Mouse (Mus musculus): ENCODE data around the gene Tspan17. TPM values are rescaled to one million over a fixed set of nuclear protein-coding genes. Genes with fewer than 3 reads are reported as not detected.
"Not testable (repeated sequence)": the region's sequence is repeated elsewhere in the genome, so short reads cannot be mapped to it uniquely, and the experiment has no call there.

The Tspan17 gene
- polyA plus RNA-seq, 1 experiment, result 29.9 TPM

- Histone ChIP-seq H3K27ac (ENCODE audit: insufficient read depth, low read length) (no peak overlapping the region), H3K4me3 (ENCODE audit: insufficient read depth, low read length) (no peak overlapping the region), H3K4me1 (ENCODE audit: control insufficient read depth, insufficient read depth, low read length) (no peaks in the 10 kb centered on the region)
- no peak for TF ChIP-seq POLR2A (IDR thresholded peaks at IDR 0.05; ENCODE audit: low read depth, low read length)
- TF ChIP-seq CTCF (IDR thresholded peaks at IDR 0.05; ENCODE audit: borderline replicate concordance, insufficient read depth, low read length), result no peak
These were observed 28.9 kb upstream of the Tspan17 start for GRCm38 (mm10) chr13:54760164-54760795.

GRCm38 (mm10) chr13:54760906-54761305, 28.3 kb upstream of the Tspan17 start:
- no peak for TF ChIP-seq CTCF (IDR thresholded peaks at IDR 0.05; ENCODE audit: borderline replicate concordance, insufficient read depth, low read length)
- no peak for TF ChIP-seq POLR2A (IDR thresholded peaks at IDR 0.05; ENCODE audit: low read depth, low read length)
- no peaks in the 10 kb centered on the region for H3K4me1 ChIP-seq (ENCODE audit: control insufficient read depth, insufficient read depth, low read length)
- H3K4me3 ChIP-seq (ENCODE audit: insufficient read depth, low read length), result no peak overlapping the region
- H3K27ac ChIP-seq (ENCODE audit: insufficient read depth, low read length), result no peak overlapping the region

GRCm38 (mm10) chr13:54765281-54766191, 23.6 kb upstream of the Tspan17 start:
- TF ChIP-seq POLR2A (IDR thresholded peaks at IDR 0.05; ENCODE audit: low read depth, low read length) (no peak), CTCF (IDR thresholded peaks at IDR 0.05; ENCODE audit: borderline replicate concordance, insufficient read depth, low read length) (no peak)
- no peaks in the 10 kb centered on the region for H3K4me1 ChIP-seq (ENCODE audit: control insufficient read depth, insufficient read depth, low read length)
- no peak overlapping the region for H3K27ac ChIP-seq (ENCODE audit: insufficient read depth, low read length)
- 0 out of 2 replicates have a peak overlapping the region, but pooled peaks have one; percentile 2 for H3K4me3 ChIP-seq (ENCODE audit: insufficient read depth, low read length)

- H3K4me1 ChIP-seq (ENCODE audit: control insufficient read depth, insufficient read depth, low read length), result no peaks in the 10 kb centered on the region
- H3K27ac ChIP-seq (ENCODE audit: insufficient read depth, low read length), result no peak within 1 kb of the TSS
- H3K4me3 ChIP-seq (ENCODE audit: insufficient read depth, low read length), result 0 out of 2 replicates have a peak within 1 kb of the TSS, but pooled peaks have one; percentile 2
- TF ChIP-seq POLR2A (IDR thresholded peaks at IDR 0.05; ENCODE audit: low read depth, low read length), result no peak
- TF ChIP-seq CTCF (IDR thresholded peaks at IDR 0.05; ENCODE audit: borderline replicate concordance, insufficient read depth, low read length), result 0 out of 2 replicates have a peak, but pooled peaks have one; percentile 30
These were observed 22.9 kb upstream of the Tspan17 start, which contains the start of gene Sncb for GRCm38 (mm10) chr13:54766192-54766768. TSS of gene Sncb (minus strand) at chr13:54766595.

GRCm38 (mm10) chr13:54767012-54767411, 22.2 kb upstream of the Tspan17 start:
- TF ChIP-seq POLR2A (IDR thresholded peaks at IDR 0.05; ENCODE audit: low read depth, low read length), result no peak
- no peak for TF ChIP-seq CTCF (IDR thresholded peaks at IDR 0.05; ENCODE audit: borderline replicate concordance, insufficient read depth, low read length)
- no peak overlapping the region for H3K4me3 ChIP-seq (ENCODE audit: insufficient read depth, low read length)
- no peak overlapping the region for H3K27ac ChIP-seq (ENCODE audit: insufficient read depth, low read length)
- H3K4me1 ChIP-seq (ENCODE audit: control insufficient read depth, insufficient read depth, low read length), result no peaks in the 10 kb centered on the region

- H3K4me1 ChIP-seq (ENCODE audit: control insufficient read depth, insufficient read depth, low read length), result peaks cover 5% of the 10 kb centered on the region; the same call in 1 of the 2 replicates
- no peak for TF ChIP-seq CTCF (IDR thresholded peaks at IDR 0.05; ENCODE audit: borderline replicate concordance, insufficient read depth, low read length)
- H3K27ac ChIP-seq (ENCODE audit: insufficient read depth, low read length), result no peak overlapping the region
- H3K4me3 ChIP-seq (ENCODE audit: insufficient read depth, low read length), result no peak overlapping the region
These were observed 8.6 kb upstream of the Tspan17 start for GRCm38 (mm10) chr13:54780592-54780991.

- no peak overlapping the region for H3K4me3 ChIP-seq (ENCODE audit: insufficient read depth, low read length)
- no peak overlapping the region for H3K27ac ChIP-seq (ENCODE audit: insufficient read depth, low read length)
- TF ChIP-seq POLR2A (IDR thresholded peaks at IDR 0.05; ENCODE audit: low read depth, low read length), result no peak
- no peak for TF ChIP-seq CTCF (IDR thresholded peaks at IDR 0.05; ENCODE audit: borderline replicate concordance, insufficient read depth, low read length)
These were observed 8.1 kb upstream of the Tspan17 start for GRCm38 (mm10) chr13:54781086-54781485.

GRCm38 (mm10) chr13:54783235-54783634, 5.9 kb upstream of the Tspan17 start:
- no peak overlapping the region for H3K27ac ChIP-seq (ENCODE audit: insufficient read depth, low read length)
- TF ChIP-seq CTCF (IDR thresholded peaks at IDR 0.05; ENCODE audit: borderline replicate concordance, insufficient read depth, low read length), result no peak
- TF ChIP-seq POLR2A (IDR thresholded peaks at IDR 0.05; ENCODE audit: low read depth, low read length), result no peak
- no peak overlapping the region for H3K4me3 ChIP-seq (ENCODE audit: insufficient read depth, low read length)
- H3K4me1 ChIP-seq (ENCODE audit: control insufficient read depth, insufficient read depth, low read length), result peaks cover 5% of the 10 kb centered on the region; the same call in 1 of the 2 replicates

More at GRCm38 (mm10) chr13:54781086-54781485, 8.1 kb upstream of the Tspan17 start:
- peaks cover 5% of the 10 kb centered on the region; the same call in 1 of the 2 replicates for H3K4me1 ChIP-seq (ENCODE audit: control insufficient read depth, insufficient read depth, low read length)

GRCm38 (mm10) chr13:54783698-54784097, 5.5 kb upstream of the Tspan17 start, which contains the start of gene Eif4e1b:
TSS of gene Eif4e1b (plus strand) at chr13:54783998.
- TF ChIP-seq POLR2A (IDR thresholded peaks at IDR 0.05; ENCODE audit: low read depth, low read length), result no peak
- TF ChIP-seq CTCF (IDR thresholded peaks at IDR 0.05; ENCODE audit: borderline replicate concordance, insufficient read depth, low read length), result no peak
- peaks cover 5% of the 10 kb centered on the region; the same call in 1 of the 2 replicates for H3K4me1 ChIP-seq (ENCODE audit: control insufficient read depth, insufficient read depth, low read length)
- no peak within 1 kb of the TSS for H3K27ac ChIP-seq (ENCODE audit: insufficient read depth, low read length)
- H3K4me3 ChIP-seq (ENCODE audit: insufficient read depth, low read length), result no peak within 1 kb of the TSS

GRCm38 (mm10) chr13:54787591-54787990, 1.6 kb upstream of the Tspan17 start:
- not testable (repeated sequence) for H3K27ac ChIP-seq (ENCODE audit: insufficient read depth, low read length); H3K4me1 ChIP-seq (ENCODE audit: control insufficient read depth, insufficient read depth, low read length); H3K4me3 ChIP-seq (ENCODE audit: insufficient read depth, low read length)

Data from embryonic fibroblast, embryonic 13.5 days (primary cell).